Mouse (Mus musculus) kidney, postnatal 25 days (tissue): ENCODE data around the gene Scgb1b11.
"Not testable (repeated sequence)": the region's sequence is repeated elsewhere in the genome, so short reads cannot be mapped to it uniquely, and the experiment has no call there.

Experiments
- DNase-seq, 2 experiments: peaks; one replicate each; pipeline ENCODE4 v3.0.0; 2021; ENCODE audit warnings: mixed read lengths in 2 of 2

Scgb1b11 gene

DNA sequence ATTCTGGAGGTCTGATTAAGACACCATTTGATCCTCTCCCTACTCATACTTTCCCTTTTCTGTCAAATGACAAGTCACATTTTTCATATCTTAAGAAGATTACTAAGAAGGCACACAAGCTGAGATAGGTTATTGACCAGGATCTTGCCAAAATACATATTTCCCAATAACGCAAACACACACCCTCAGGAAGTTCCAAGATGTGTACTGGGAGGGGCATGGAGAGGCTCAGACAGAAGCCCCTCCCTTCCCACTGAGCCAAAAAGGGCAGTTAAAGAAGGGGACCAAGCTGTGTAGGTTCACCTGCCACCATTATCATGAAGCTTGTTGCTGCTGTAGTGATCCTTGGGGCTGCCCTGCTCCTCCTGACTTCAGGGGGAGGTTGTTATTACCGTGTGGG, at the start of gene Scgb1b11:
Scgb1b11 (plus strand) TSS at position 301 of the 400 bp plus-strand sequence.
- not testable (repeated sequence) for DNase-seq

DNA sequence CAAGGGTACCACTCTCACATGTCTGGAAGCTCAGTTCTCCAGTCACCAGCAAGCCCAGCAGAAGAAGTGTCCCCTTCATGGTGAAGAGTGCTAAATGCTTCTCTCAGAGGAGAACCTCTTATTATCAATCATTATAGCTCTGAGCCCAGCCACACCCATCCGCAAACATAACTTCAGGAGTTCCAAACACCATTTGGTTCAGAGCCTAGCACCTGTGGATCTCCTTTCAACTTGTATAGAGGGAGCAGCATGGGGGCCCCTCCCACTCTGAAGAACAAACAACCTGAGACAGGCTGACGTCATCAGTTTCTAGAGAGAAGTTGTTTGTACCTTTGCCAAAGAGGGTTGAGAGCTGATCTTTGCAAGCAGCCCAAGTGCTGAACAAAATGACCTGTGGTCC, 11.6 kb upstream of the Scgb1b11 start, which contains the start of gene Scgb2b11:
Scgb2b11 (minus strand) TSS at position 101 of the 400 bp plus-strand sequence.
- not testable (repeated sequence) for DNase-seq
